Mouse (Mus musculus): ENCODE results near the gene Kntc1. TPM values are rescaled to one million over a fixed set of nuclear protein-coding genes. Genes with fewer than 3 reads are reported as not detected.
"Not testable (repeated sequence)": the region's sequence is repeated elsewhere in the genome, so short reads cannot be mapped to it uniquely, and the experiment has no call there.

The Kntc1 gene
- total RNA-seq (2021): not detected
- long read RNA-seq, experiment 1, full-length matches to known transcripts: 1 of 1 reads
- long read RNA-seq, experiment 1, partial matches to known transcripts: 0 of 1 reads
- long read RNA-seq, experiment 1, other reads (novel, unspliced or antisense): 0 of 1 reads
- long read RNA-seq, experiment 2: 0 reads

DNA sequence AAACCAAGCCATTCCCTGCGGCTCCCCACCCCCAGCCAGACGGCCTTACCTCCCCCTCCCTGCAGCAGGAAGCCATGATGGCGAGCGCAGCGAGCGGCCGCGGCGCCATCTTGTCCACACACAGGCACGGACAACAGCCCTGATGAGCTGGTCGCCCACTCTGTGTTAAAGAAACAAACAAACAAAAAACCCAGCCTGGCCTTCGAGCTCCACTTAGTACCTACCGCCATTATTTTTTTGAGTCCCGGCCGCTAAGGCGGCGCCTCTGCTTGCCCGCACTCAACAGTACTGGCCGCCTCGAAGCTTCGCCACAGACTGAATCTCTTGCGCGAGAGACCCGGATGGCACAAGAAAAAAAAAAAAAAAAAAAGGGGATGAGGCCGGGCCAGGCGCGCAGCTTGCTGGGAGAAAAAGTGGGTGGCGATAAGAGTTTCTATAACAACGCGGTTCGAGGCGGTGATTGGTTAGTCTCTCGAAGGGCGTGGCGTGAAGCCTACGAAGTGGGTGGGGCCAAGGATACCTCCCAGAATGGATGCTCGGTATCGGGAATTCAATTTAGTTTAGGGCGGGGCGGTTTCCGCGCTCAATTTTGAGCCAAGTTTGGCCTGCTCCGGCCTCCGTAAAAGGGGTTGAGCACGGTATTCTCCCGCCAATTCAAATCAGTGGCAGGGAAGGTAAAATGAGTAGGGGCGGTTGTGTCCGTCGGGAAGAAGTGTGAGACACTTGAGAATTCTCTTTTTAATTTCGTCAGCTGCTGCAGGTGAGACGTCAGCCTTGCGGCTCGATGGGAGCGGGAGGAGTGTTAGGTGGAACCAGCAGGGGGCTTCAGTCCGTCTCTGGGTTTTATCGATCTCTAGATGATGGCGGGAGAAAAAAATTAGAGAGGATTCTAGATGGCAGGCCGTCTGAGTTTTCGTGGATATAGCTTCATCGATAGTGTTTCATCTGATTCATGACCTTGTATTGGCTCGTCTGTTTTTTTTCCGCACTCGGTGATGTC, at the start of gene Kntc1, which contains the start of gene Rsrc2:
TSS of gene Kntc1 (plus strand) at position 652 of the 1,000 bp plus-strand sequence.
TSS of gene Rsrc2 (minus strand) at position 350 of the 1,000 bp plus-strand sequence.
- DNase-seq: peak; percentile 98
- intact Hi-C loops (cut with DNase I): loop anchor here (2.0 kb wide), 1 partner anchor 157 kb away; the partner anchor contains the start of gene Denr
- TF ChIP-seq CTCF (IDR thresholded peaks at IDR 0.05): peak; percentile 37; the same call in 1 of the 2 replicates
- peak within 1 kb of the TSS; percentile 99 for H3K27ac ChIP-seq
- H3K4me3 ChIP-seq: peak within 1 kb of the TSS; percentile 75

- H3K27ac ChIP-seq: peak overlapping the region; percentile 69
- DNase-seq: peak; percentile 85
- H3K4me3 ChIP-seq: no peak overlapping the region
- TF ChIP-seq CTCF (IDR thresholded peaks at IDR 0.05): no peak
- intact Hi-C loops (cut with DNase I): no loop called here
Measured at GRCm38 (mm10) chr5:123700625-123701024, 48.9 kb upstream of the Kntc1 start.

DNA sequence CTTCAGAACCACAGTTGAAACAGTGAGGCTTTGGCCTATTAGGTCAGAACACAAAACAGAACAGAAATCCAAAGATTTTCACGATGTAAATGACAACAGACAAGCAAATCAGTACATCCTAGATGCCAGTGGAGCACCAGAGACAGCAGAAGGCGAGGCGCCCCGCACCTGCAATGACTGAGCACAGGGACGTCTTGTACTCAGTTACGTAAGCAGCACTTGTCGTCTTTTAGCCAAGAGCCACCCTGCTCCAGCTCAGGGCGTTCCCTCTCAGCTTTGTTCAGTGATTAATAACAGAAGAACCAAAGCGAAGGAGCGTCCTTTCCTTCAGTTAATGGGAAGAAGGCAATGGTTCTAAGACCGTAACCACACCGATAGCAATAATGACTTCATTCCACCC, 40.9 kb upstream of the Kntc1 start:
- no peak overlapping the region for H3K4me3 ChIP-seq
- DNase-seq: peak; percentile 42
- no peak for TF ChIP-seq CTCF (IDR thresholded peaks at IDR 0.05)
- 0 out of 2 replicates have a peak overlapping the region, but pooled peaks have one; percentile 12 for H3K27ac ChIP-seq
- intact Hi-C loops (cut with DNase I): no loop called here

DNA sequence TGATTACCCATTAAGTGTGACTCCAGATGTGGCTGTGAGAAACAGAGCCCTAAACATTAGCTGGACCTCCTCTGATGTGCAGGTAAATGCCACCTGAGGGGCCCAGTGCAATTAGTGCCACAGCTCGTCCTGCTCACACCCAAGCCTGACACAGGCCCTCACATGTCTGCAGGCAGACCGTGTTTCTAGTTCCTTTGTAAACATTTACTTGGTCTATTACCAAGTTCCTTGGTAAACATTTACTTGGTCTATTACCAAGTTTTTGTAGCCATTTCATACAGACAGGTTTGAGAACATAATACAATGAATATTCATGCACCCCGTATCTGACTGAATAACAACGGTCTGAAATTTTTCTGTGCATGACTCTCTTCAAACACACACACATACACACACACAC, 39.9 kb upstream of the Kntc1 start:
- intact Hi-C loops (cut with DNase I): no loop called here
- TF ChIP-seq CTCF (IDR thresholded peaks at IDR 0.05): no peak
- Histone ChIP-seq H3K27ac (no peak overlapping the region), H3K4me3 (no peak overlapping the region)
- no peak for DNase-seq

DNA sequence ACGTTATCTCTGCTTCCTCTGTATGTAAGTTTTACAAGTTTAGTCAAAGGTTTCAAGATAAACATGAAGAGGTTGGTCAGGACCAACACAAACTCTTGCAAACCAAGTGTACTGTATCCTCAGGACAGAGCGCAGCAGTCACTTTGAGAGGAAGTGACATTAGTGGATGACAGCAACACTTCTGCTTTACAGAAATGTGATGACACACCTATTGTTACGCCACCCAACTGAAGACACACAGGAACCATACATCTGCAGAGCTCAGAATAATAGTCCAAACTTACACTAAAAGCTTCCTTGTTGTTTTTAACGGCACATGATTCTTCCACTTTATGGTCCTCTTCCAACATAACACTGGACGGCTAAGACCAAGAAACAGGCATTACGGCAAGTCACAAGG, 35.7 kb upstream of the Kntc1 start:
- intact Hi-C loops (cut with DNase I): no loop called here
- no peak overlapping the region for H3K4me3 ChIP-seq
- no peak for DNase-seq
- H3K27ac ChIP-seq: no peak overlapping the region
- TF ChIP-seq CTCF (IDR thresholded peaks at IDR 0.05): no peak

DNA sequence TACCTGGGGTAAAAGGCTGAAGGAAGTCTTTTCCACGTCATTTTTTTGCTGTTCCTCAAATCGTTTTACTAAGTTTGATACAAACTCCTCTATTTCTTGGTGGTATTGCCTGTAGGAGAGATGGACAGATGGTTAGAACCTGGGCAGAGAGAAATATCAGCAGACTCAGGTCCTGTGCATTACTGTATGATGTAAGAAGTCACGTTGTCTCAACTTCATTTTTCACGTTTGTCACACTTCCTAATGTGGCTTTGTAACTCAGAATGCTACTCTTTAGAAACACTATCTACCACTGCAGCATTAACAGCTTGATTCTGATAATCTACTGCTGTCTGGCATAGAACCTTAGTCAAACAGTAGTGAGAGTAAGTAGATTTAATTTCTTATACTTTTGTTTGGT, 34.9 kb upstream of the Kntc1 start:
- Histone ChIP-seq H3K27ac (no peak overlapping the region), H3K4me3 (no peak overlapping the region)
- DNase-seq: no peak
- intact Hi-C loops (cut with DNase I): no loop called here
- no peak for TF ChIP-seq CTCF (IDR thresholded peaks at IDR 0.05)

DNA sequence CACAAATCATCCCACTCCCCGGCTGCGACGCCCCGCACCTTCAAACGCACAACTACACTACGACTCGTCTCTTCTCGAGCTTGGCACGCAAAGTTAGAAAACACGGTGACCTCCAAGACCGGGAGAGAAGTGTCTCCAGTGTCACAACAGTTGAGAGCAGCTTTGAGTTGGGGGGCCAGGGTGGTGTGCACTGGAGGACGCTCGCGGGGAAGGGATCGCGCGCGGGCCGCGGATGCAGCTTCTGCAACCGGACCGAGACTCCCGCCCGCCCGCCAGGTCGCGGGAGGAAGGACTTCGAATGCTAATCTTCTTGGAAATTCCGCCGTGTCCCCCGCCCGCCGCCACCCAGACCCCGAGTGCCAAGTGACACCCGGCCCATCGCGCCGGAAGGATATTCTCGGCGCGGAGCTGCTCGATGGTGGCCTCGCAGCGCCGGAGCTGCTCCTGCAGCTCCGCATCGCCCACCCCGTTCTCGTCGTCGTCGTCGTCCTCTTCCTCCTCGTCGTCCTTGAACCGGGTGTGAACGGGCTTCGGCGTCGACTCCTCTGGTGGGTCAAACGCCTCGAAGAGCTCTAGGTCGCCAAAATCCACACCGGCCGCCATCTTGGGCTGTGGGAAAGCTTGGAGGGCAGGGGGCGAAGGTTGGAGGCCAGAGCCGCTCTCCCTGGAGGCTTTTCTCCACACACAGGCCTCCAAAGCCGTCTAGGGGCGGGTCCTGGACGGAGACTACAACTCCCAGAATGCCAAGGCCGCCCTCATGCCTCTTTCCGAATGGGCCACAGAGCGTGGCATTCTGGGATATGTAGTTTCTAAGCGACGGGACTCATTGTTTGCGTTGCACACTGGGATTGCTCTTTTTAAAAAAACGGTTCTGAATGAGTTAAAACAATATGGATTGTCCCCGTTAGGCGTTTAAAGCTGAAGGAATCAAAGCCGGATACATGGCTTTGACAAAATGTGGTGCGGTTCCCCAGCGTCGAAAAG, 28.9 kb upstream of the Kntc1 start, which contains the start of gene Zcchc8:
TSS of gene Zcchc8 (minus strand) at position 773 of the 984 bp plus-strand sequence.
- H3K4me3 ChIP-seq: peak within 1 kb of the TSS; percentile 95
- intact Hi-C loops (cut with DNase I): no loop called here
- peak; percentile 96 for DNase-seq
- H3K27ac ChIP-seq: peak within 1 kb of the TSS; percentile 94
- TF ChIP-seq CTCF (IDR thresholded peaks at IDR 0.05): no peak

- H3K4me3 ChIP-seq; DNase-seq; H3K27ac ChIP-seq; intact Hi-C loops (cut with DNase I): not testable (repeated sequence)
Measured at GRCm38 (mm10) chr5:123723816-123724215, 25.7 kb upstream of the Kntc1 start.

GRCm38 (mm10) chr5:123730981-123731380, 18.5 kb upstream of the Kntc1 start:
- TF ChIP-seq CTCF (IDR thresholded peaks at IDR 0.05): no peak
- Histone ChIP-seq H3K27ac (0 out of 2 replicates have a peak overlapping the region, but pooled peaks have one; percentile 24), H3K4me3 (no peak overlapping the region)
- peak; percentile 56 for DNase-seq
- intact Hi-C loops (cut with DNase I): no loop called here

- peak overlapping the region; percentile 15 for H3K4me3 ChIP-seq
- intact Hi-C loops (cut with DNase I): no loop called here
- H3K27ac ChIP-seq: peak overlapping the region; percentile 56
- DNase-seq: no peak
- no peak for TF ChIP-seq CTCF (IDR thresholded peaks at IDR 0.05)
Measured at GRCm38 (mm10) chr5:123744358-123744757, 5.2 kb upstream of the Kntc1 start.

- no peak for DNase-seq
- intact Hi-C loops (cut with DNase I): no loop called here
- TF ChIP-seq CTCF (IDR thresholded peaks at IDR 0.05): no peak
- Histone ChIP-seq H3K27ac (peak overlapping the region; percentile 40), H3K4me3 (peak overlapping the region; percentile 75)
Measured at GRCm38 (mm10) chr5:123746253-123746652, 3.3 kb upstream of the Kntc1 start.

- intact Hi-C loops (cut with DNase I): loop anchor here (2.0 kb wide), 1 partner anchor 159 kb away; the partner anchor contains the start of gene Denr
- DNase-seq: no peak
- TF ChIP-seq CTCF (IDR thresholded peaks at IDR 0.05): no peak
- Histone ChIP-seq H3K4me3 (peak overlapping the region; percentile 75), H3K27ac (peak overlapping the region; percentile 99)
Measured at GRCm38 (mm10) chr5:123747604-123748003, 1.9 kb upstream of the Kntc1 start.
